Mouse (Mus musculus) brown adipose tissue, adult 24 weeks (tissue): Measurements from ENCODE around the gene Rad9a. TPM values are rescaled to one million over a fixed set of nuclear protein-coding genes. Genes with fewer than 3 reads are reported as not detected.

Experiments used
- polyA plus RNA-seq: library from polyadenylated mRNA; stranded (reverse); fragments of >200 nt; gene quantifications from 2 replicates; pipeline ENCODE4 v1.2.4, GENCODE M21; 2012; ENCODE audit not compliant: missing spikeins, insufficient read depth, insufficient read length

Gene Rad9a
- polyA plus RNA-seq, 1 experiment, result 4.4 TPM

Other genes starting within 250 kb of the Rad9a start
- not detected in 2 replicates for gene Aldh3b3, start 243.0 kb downstream of the Rad9a start, polyA plus RNA-seq
- gene Aldh3b2, start 229.3 kb downstream of the Rad9a start, polyA plus RNA-seq, result 6.9 and 13.4 TPM in 2 replicates
- 33.3 and 40.6 TPM in 2 replicates for gene Acy3, start 215.1 kb downstream of the Rad9a start, polyA plus RNA-seq
- not detected in 2 replicates for gene Tbx10, start 208.9 kb downstream of the Rad9a start, polyA plus RNA-seq
- 24.5 and 49.5 TPM in 2 replicates for gene Nudt8, start 201.1 kb downstream of the Rad9a start, polyA plus RNA-seq
- not detected in 2 replicates for gene Gm49405, start 201.0 kb downstream of the Rad9a start, polyA plus RNA-seq
- 1.1 and 1.8 TPM in 2 replicates for gene Doc2g, start 198.3 kb downstream of the Rad9a start, polyA plus RNA-seq
- gene Ndufv1, start 188.9 kb downstream of the Rad9a start, polyA plus RNA-seq, result 1,127 and 1,213 TPM in 2 replicates
- 362 and 451 TPM in 2 replicates for gene Gstp1, start 163.7 kb downstream of the Rad9a start, polyA plus RNA-seq
- 14.8 and 26.0 TPM in 2 replicates for gene Gstp2, start 155.6 kb downstream of the Rad9a start, polyA plus RNA-seq
- 2.3 and 4.2 TPM in 2 replicates for gene Gstp3, start 142.1 kb downstream of the Rad9a start, polyA plus RNA-seq
- gene Cabp2, start 120.1 kb downstream of the Rad9a start, polyA plus RNA-seq, result not detected in 2 replicates
- 78.5 and 101 TPM in 2 replicates for gene Cdk2ap2, start 104.5 kb downstream of the Rad9a start, polyA plus RNA-seq
- 14.8 and 17.2 TPM in 2 replicates for gene Pitpnm1, start 101.7 kb downstream of the Rad9a start, polyA plus RNA-seq
- gene Aip, start 75.8 kb downstream of the Rad9a start, polyA plus RNA-seq, result 62.7 and 65.2 TPM in 2 replicates
- not detected in 2 replicates for gene Gpr152, start 61.9 kb downstream of the Rad9a start, polyA plus RNA-seq
- gene Cabp4, start 57.6 kb downstream of the Rad9a start, polyA plus RNA-seq, result not detected in 2 replicates
- gene Coro1b, start 53.0 kb downstream of the Rad9a start, polyA plus RNA-seq, result 103 and 112 TPM in 2 replicates
- gene Ptprcap, start 48.1 kb downstream of the Rad9a start, polyA plus RNA-seq, result 1.3 and 3.3 TPM in 2 replicates
- 17.2 and 17.7 TPM in 2 replicates for gene Rps6kb2, start 38.3 kb downstream of the Rad9a start, polyA plus RNA-seq
- gene Carns1, start 26.2 kb downstream of the Rad9a start, polyA plus RNA-seq, result 2.1 and 3.1 TPM in 2 replicates
- 0.83 TPM in 1 of 2 replicates, not detected in the other for gene Tbc1d10c, start 10.4 kb downstream of the Rad9a start, polyA plus RNA-seq
- gene Ppp1ca, start 9.6 kb downstream of the Rad9a start, polyA plus RNA-seq, result 265 and 309 TPM in 2 replicates
- gene Clcf1, start 12.6 kb upstream of the Rad9a start, polyA plus RNA-seq, result not detected in 2 replicates
- gene AC109138.7, start 12.7 kb upstream of the Rad9a start, polyA plus RNA-seq, result not detected in 2 replicates
- gene Pold4, start 30.2 kb upstream of the Rad9a start, polyA plus RNA-seq, result 63.7 and 81.4 TPM in 2 replicates
- gene Ssh3, start 67.5 kb upstream of the Rad9a start, polyA plus RNA-seq, result 3.3 and 4.8 TPM in 2 replicates
- 0.87 TPM in 1 of 2 replicates, not detected in the other for gene Ankrd13d, start 81.5 kb upstream of the Rad9a start, polyA plus RNA-seq
- 30.7 and 35.9 TPM in 2 replicates for gene Grk2, start 104.6 kb upstream of the Rad9a start, polyA plus RNA-seq
- gene Kdm2a, start 196.6 kb upstream of the Rad9a start, polyA plus RNA-seq, result 18.9 and 20.6 TPM in 2 replicates
- gene Rhod, start 237.8 kb upstream of the Rad9a start, polyA plus RNA-seq, result 4.3 and 4.5 TPM in 2 replicates